Mouse (Mus musculus) heart, postnatal 10 days (tissue): ENCODE data around the gene Gstm2. TPM values are rescaled to one million over a fixed set of nuclear protein-coding genes. Genes with fewer than 3 reads are reported as not detected.
"Not testable (repeated sequence)": the region's sequence is repeated elsewhere in the genome, so short reads cannot be mapped to it uniquely, and the experiment has no call there.

ENCODE experiments used
- DNase-seq, 2 experiments: peaks; one replicate each; pipeline ENCODE4 v3.0.0; 2021
- intact Hi-C: fragments of 180-260 bp; cut with DNase I; formaldehyde crosslinking; loops from one replicate; pipeline ENCODE4 v1.15.1; 2025
- total RNA-seq, 2 experiments: library from RNA; stranded (reverse); gene quantifications; 2 replicates each; pipeline ENCODE4 v1.2.3; 2021

The Gstm2 gene
- total RNA-seq = 10 to 100 TPM; 44.3 to 45.6 TPM

- peak; percentile 67 to 73 for DNase-seq
- intact Hi-C loops = no loop called here
Measured at GRCm38 (mm10) chr3:107986041-107986562, at the start of gene Gstm2. Gene Gstm2 (minus strand): TSS chr3:107986453.

GRCm38 (mm10) chr3:108033156-108033555, 46.9 kb upstream of the Gstm2 start:
- DNase-seq = peak; percentile 49 to 55
- intact Hi-C loops = no loop called here

- no peak for DNase-seq
- intact Hi-C loops = no loop called here
Measured at GRCm38 (mm10) chr3:108032113-108032512, 45.9 kb upstream of the Gstm2 start.

GRCm38 (mm10) chr3:108028641-108029365, 42.5 kb upstream of the Gstm2 start:
- DNase-seq = no peak
- intact Hi-C loops = no loop called here

- no peak for DNase-seq
- intact Hi-C loops = no loop called here
Measured at GRCm38 (mm10) chr3:108026597-108026996, 40.3 kb upstream of the Gstm2 start.

GRCm38 (mm10) chr3:108026049-108026448, 39.8 kb upstream of the Gstm2 start:
- DNase-seq = no peak
- intact Hi-C loops = no loop called here

GRCm38 (mm10) chr3:108025318-108025717, 39.1 kb upstream of the Gstm2 start:
- no peak for DNase-seq
- intact Hi-C loops = no loop called here

GRCm38 (mm10) chr3:108022650-108023049, 36.4 kb upstream of the Gstm2 start:
- no peak for DNase-seq

GRCm38 (mm10) chr3:108020351-108021022, 34.2 kb upstream of the Gstm2 start:
- intact Hi-C loops, DNase-seq: not testable (repeated sequence)

More at GRCm38 (mm10) chr3:108022650-108023049, 36.4 kb upstream of the Gstm2 start:
- intact Hi-C loops = no loop called here

- DNase-seq = peak in 1 of 2 experiments; percentile 23
- intact Hi-C loops = loop anchor here (2.0 to 5.0 kb wide), 3 partner anchors 43 to 152 kb away; no protein-coding TSS in a partner anchor
Measured at GRCm38 (mm10) chr3:108019226-108019625, 33.0 kb upstream of the Gstm2 start.

GRCm38 (mm10) chr3:108018190-108018820, 32.1 kb upstream of the Gstm2 start:
- no peak for DNase-seq
- intact Hi-C loops = loop anchor here (1.0 to 5.0 kb wide), 4 partner anchors 44 to 152 kb away; no protein-coding TSS in a partner anchor

- intact Hi-C loops = loop anchor here (1.0 to 5.0 kb wide), 4 partner anchors 45 to 151 kb away; no protein-coding TSS in a partner anchor
- peak; percentile 97 for DNase-seq
Measured at GRCm38 (mm10) chr3:108017473-108018189, 31.4 kb upstream of the Gstm2 start, which contains the start of gene Gstm1. Gene Gstm1 (minus strand): TSS chr3:108017973.

GRCm38 (mm10) chr3:108016468-108016867, 30.2 kb upstream of the Gstm2 start:
- intact Hi-C loops = loop anchor here (5.0 kb wide), 2 partner anchors 46 to 79 kb away; no protein-coding TSS in a partner anchor
- not testable (repeated sequence) for DNase-seq

- intact Hi-C loops = loop anchor here (5.0 kb wide), 2 partner anchors 47 to 78 kb away; no protein-coding TSS in a partner anchor
- DNase-seq = no peak
Measured at GRCm38 (mm10) chr3:108014974-108015346, 28.7 kb upstream of the Gstm2 start.

GRCm38 (mm10) chr3:108014098-108014973, 28.1 kb upstream of the Gstm2 start:
- intact Hi-C loops = no loop called here
- DNase-seq = no peak

GRCm38 (mm10) chr3:108013331-108013871, 27.1 kb upstream of the Gstm2 start:
- intact Hi-C loops = no loop called here
- peak; percentile 75 to 77 for DNase-seq

- no peak for DNase-seq
- intact Hi-C loops = no loop called here
Measured at GRCm38 (mm10) chr3:108011558-108011957, 25.3 kb upstream of the Gstm2 start.

- intact Hi-C loops = no loop called here
- peak; percentile 86 for DNase-seq
Measured at GRCm38 (mm10) chr3:108010286-108010685, 24.0 kb upstream of the Gstm2 start.

- intact Hi-C loops = no loop called here
- DNase-seq = no peak
Measured at GRCm38 (mm10) chr3:108002021-108002420, 15.8 kb upstream of the Gstm2 start.
